19 mouse cellular contexts compared by ENCODE assay signal in genomic region chr4:116910489-116911181, GRCm38 (mm10). TPM values are rescaled to one million over a fixed set of nuclear protein-coding genes. Genes with fewer than 3 reads are reported as not detected.
DNase-seq lines count a peak whose midpoint lies in the region; ATAC-seq and TF ChIP-seq lines count a peak whose summit lies in the region.
"Had no signal": no experiment of that assay in that cellular context is flagged by ENCODE, and none has a peak within 500 bp of the region (broad histone marks: within the 10 kb centered on the region; RNA-seq: fewer than 3 reads in every experiment).

No protein-coding gene starts in this region.

- H3K4me3 ChIP-seq in C2C12 (ENCODE audit: insufficient read depth, poor library complexity, severe bottlenecking) (no peak overlapping the region), MEL (ENCODE audit: control insufficient read depth in 1 of 2, insufficient read depth in 1 of 2, low read depth in 2 of 2, low read length in 2 of 2) (no peak overlapping the region)
- no peak overlapping the region for H3K4me3 ChIP-seq in forebrain, embryonic 14.5 days (ENCODE audit: low read depth, low read length)
- H3K4me3 ChIP-seq in midbrain, embryonic 14.5 days (replicated peaks; ENCODE audit: low read depth, low read length), result no peak overlapping the region
- H3K4me3 ChIP-seq: gastrocnemius, adult 2 months; hindbrain, embryonic 15.5 days; limb, embryonic 13.5 days had no signal

- ATAC-seq in forebrain, embryonic 14.5 days, result peak; percentile 87
- ATAC-seq in midbrain, embryonic 14.5 days (ENCODE audit: low FRiP score, low TSS enrichment), result no peak

- no peak overlapping the region for H3K9ac ChIP-seq in MEL (ENCODE audit: control insufficient read depth, low read depth, low read length, poor library complexity, severe bottlenecking)
- no peak overlapping the region for H3K9ac ChIP-seq in forebrain, embryonic 14.5 days (ENCODE audit: low read length)
- no peak overlapping the region for H3K9ac ChIP-seq in midbrain, embryonic 14.5 days (replicated peaks; ENCODE audit: low read length)
- H3K9ac ChIP-seq: hindbrain, embryonic 15.5 days; limb, embryonic 13.5 days; liver, embryonic 14.5 days had no signal

- intact Hi-C loops in heart, postnatal 10 days (cut with DNase I), result no loop called here

- TF ChIP-seq EP300 in MEL (IDR thresholded peaks at IDR 0.05; ENCODE audit: low read depth in 1 of 2, low read length in 2 of 2), result no peak

- H3K9me3 ChIP-seq in MEL (replicated peaks; ENCODE audit: insufficient read depth, low read length), result no peaks in the 10 kb centered on the region
- H3K9me3 ChIP-seq in forebrain, embryonic 14.5 days (replicated peaks; ENCODE audit: control insufficient read depth, low read length), result no peaks in the 10 kb centered on the region
- no peaks in the 10 kb centered on the region for H3K9me3 ChIP-seq in midbrain, embryonic 14.5 days (ENCODE audit: control insufficient read depth, low read length)
- H3K9me3 ChIP-seq: G1E; hindbrain, embryonic 15.5 days; limb, embryonic 13.5 days had no signal

- H3K79me3 ChIP-seq in C2C12 (ENCODE audit: low read depth), result no peaks in the 10 kb centered on the region

- TF ChIP-seq RAD21 in MEL (IDR thresholded peaks at IDR 0.05; ENCODE audit: low read depth, low read length), result no peak

- no peaks in the 10 kb centered on the region for H3K36me3 ChIP-seq in C2C12 (ENCODE audit: control insufficient read depth, insufficient read depth)
- no peaks in the 10 kb centered on the region for H3K36me3 ChIP-seq in MEL (ENCODE audit: control insufficient read depth in 1 of 2, insufficient read depth in 2 of 2, low read length in 2 of 2)
- no peaks in the 10 kb centered on the region for H3K36me3 ChIP-seq in forebrain, embryonic 14.5 days (ENCODE audit: control insufficient read depth, insufficient read depth, low read length)
- H3K36me3 ChIP-seq in midbrain, embryonic 14.5 days (ENCODE audit: control insufficient read depth, insufficient read depth, low read length), result no peaks in the 10 kb centered on the region
- H3K36me3 ChIP-seq: G1E; hindbrain, embryonic 15.5 days; limb, embryonic 13.5 days had no signal

- TF ChIP-seq POLR2A in MEL (IDR thresholded peaks at IDR 0.05; ENCODE audit: control insufficient read depth in 1 of 2, insufficient read depth in 1 of 2, low read depth in 1 of 2, low read length in 2 of 2, poor library complexity in 1 of 2), result no peak

- H3K27me3 ChIP-seq in C2C12 (ENCODE audit: control insufficient read depth, insufficient read depth, insufficient read length), result peaks cover 7% of the 10 kb centered on the region
- peaks cover 14 to 31% of the 10 kb centered on the region in 2 experiments for H3K27me3 ChIP-seq in MEL (ENCODE audit: control insufficient read depth in 1 of 2, insufficient read depth in 2 of 2, low read length in 2 of 2)
- no peaks in the 10 kb centered on the region for H3K27me3 ChIP-seq in forebrain, embryonic 14.5 days (replicated peaks; ENCODE audit: control insufficient read depth, insufficient read depth, low read length)
- no peaks in the 10 kb centered on the region for H3K27me3 ChIP-seq in midbrain, embryonic 14.5 days (ENCODE audit: control insufficient read depth, insufficient read depth, low read length)
- H3K27me3 ChIP-seq: hindbrain, embryonic 15.5 days; limb, embryonic 13.5 days had no signal

- H3ac ChIP-seq in C2C12 (ENCODE audit: control insufficient read depth, insufficient read length, low read depth), result no peak overlapping the region

- H3K4me2 ChIP-seq in forebrain, embryonic 14.5 days (ENCODE audit: low read length), result no peak overlapping the region
- no peak overlapping the region for H3K4me2 ChIP-seq in midbrain, embryonic 14.5 days (ENCODE audit: low read length)
- H3K4me2 ChIP-seq: hindbrain, embryonic 15.5 days; limb, embryonic 13.5 days had no signal

- TF ChIP-seq CTCF in C2C12 (IDR thresholded peaks at IDR 0.05; ENCODE audit: control insufficient read depth, insufficient read depth, insufficient read length), result no peak
- no peak for TF ChIP-seq CTCF in MEL (IDR thresholded peaks at IDR 0.05 in 2 of 3, conservative IDR thresholded peaks at IDR 0.05 in 1 of 3; ENCODE audit: control insufficient read depth in 1 of 3, insufficient read depth in 1 of 3, low read depth in 2 of 3, low read length in 3 of 3, poor library complexity in 1 of 3, severe bottlenecking in 1 of 3)

- H3K79me2 ChIP-seq in C2C12 (ENCODE audit: control insufficient read depth, insufficient read depth), result no peaks in the 10 kb centered on the region
- no peaks in the 10 kb centered on the region for H3K79me2 ChIP-seq in MEL (ENCODE audit: control insufficient read depth, insufficient read depth, low read length, poor library complexity)

- no peak overlapping the region for H3K27ac ChIP-seq in MEL (ENCODE audit: control insufficient read depth, low read depth, low read length)
- H3K27ac ChIP-seq in forebrain, embryonic 14.5 days (ENCODE audit: low read depth, low read length), result peak overlapping the region; percentile 69; the same call in 1 of the 2 replicates
- H3K27ac ChIP-seq in midbrain, embryonic 14.5 days (replicated peaks; ENCODE audit: low read depth, low read length), result 0 out of 2 replicates have a peak overlapping the region, but pooled peaks have one; percentile 32
- H3K27ac ChIP-seq: gastrocnemius, adult 2 months; hindbrain, embryonic 15.5 days; limb, embryonic 13.5 days; liver, embryonic 14.5 days; stomach, postnatal 0 days had no signal

- DNase-seq in MEL (ENCODE audit: low read depth, low spot score), result no peak
- DNase-seq in forebrain, embryonic 14.5 days (ENCODE audit: low spot score), result peak; percentile 69
- DNase-seq in midbrain, embryonic 14.5 days, result peak; percentile 24
- no peak for DNase-seq in heart, postnatal 10 days
- DNase-seq in cerebellum, postnatal 4 days (ENCODE audit: low spot score in 2 of 2), result no peak
- DNase-seq in adrenal gland, adult 8-10 months, result no peak
- DNase-seq: cerebellum, adult 8-10 months; gastrocnemius, adult 2 months; kidney, adult 11 months; kidney, postnatal 14 days; right cerebral cortex, postnatal 14 days; thymus, postnatal 14 days had no signal

- no peaks in the 10 kb centered on the region for H3K4me1 ChIP-seq in MEL (ENCODE audit: control insufficient read depth in 1 of 2, insufficient read depth in 2 of 2, low read length in 2 of 2)
- peaks cover 12% of the 10 kb centered on the region for H3K4me1 ChIP-seq in forebrain, embryonic 14.5 days (ENCODE audit: control insufficient read depth, insufficient read depth, low read length)
- peaks cover 6% of the 10 kb centered on the region for H3K4me1 ChIP-seq in midbrain, embryonic 14.5 days (ENCODE audit: control insufficient read depth, insufficient read depth, low read length)
- H3K4me1 ChIP-seq: limb, embryonic 13.5 days had no signal

- WGBS in forebrain, embryonic 14.5 days, result 11% methylated on average over 4 of the region's 4 CpGs
- WGBS in midbrain, embryonic 14.5 days, result 31% methylated on average over 4 of the region's 4 CpGs

TF ChIP-seq in C2C12, 6 proteins besides CTCF, POLR2A, EP300 and RAD21:
- TF ChIP-seq USF1 (IDR thresholded peaks at IDR 0.05; ENCODE audit: low read depth) (peak; percentile 69), MYOG (IDR thresholded peaks at IDR 0.05; ENCODE audit: control insufficient read depth, extremely low read depth, insufficient read length) (no peak), MYOD1 (IDR thresholded peaks at IDR 0.05; ENCODE audit: control insufficient read depth, insufficient read length, low read depth) (no peak)

TF ChIP-seq in MEL, 35 proteins besides CTCF, POLR2A, EP300 and RAD21:
- peak; percentile 63 for TF ChIP-seq USF1 (IDR thresholded peaks at IDR 0.05; ENCODE audit: low read depth, low read length)
- no peak for TF ChIP-seq POLR2AphosphoS5 (IDR thresholded peaks at IDR 0.05; ENCODE audit: borderline replicate concordance, low read depth, low read length)
TF ChIP-seq in MEL: peak in this region for 1.

RNA-seq across cellular contexts. Expression of gene Zswim5, which starts 33.5 kb away (rescaled TPM):
- polyA plus RNA-seq in C2C12 (2012; fragmentation: generic; extraction: Trizol), result 0.01 TPM
- 0.03 TPM in 1 of 2 replicates, not detected in the other for total RNA-seq in MEL (2012; rRNA removed)
- polyA plus RNA-seq in MEL (2012; ENCODE audit: insufficient read depth in 1 of 2, insufficient read length in 2 of 2, low read depth in 1 of 2, low replicate concordance in 2 of 2, missing spikeins in 1 of 2), result under 1 TPM in 1 of 2 experiments, not detected in 1; 0.03 TPM
- 8.5 and 11.1 TPM in 2 replicates for polyA plus RNA-seq in forebrain, embryonic 14.5 days (2014; fragmentation: Nextera tagmentation; extraction: Ambion mirVana)
- polyA plus RNA-seq in midbrain, embryonic 14.5 days (2014; fragmentation: Nextera tagmentation; extraction: Ambion mirVana), result 7.7 and 9.2 TPM in 2 replicates
- total RNA-seq in heart, postnatal 10 days (2021), result 1 to 10 TPM; 1.5 to 1.6 TPM
- 1 to 10 TPM; 4.9 to 7.2 (median 5.6) TPM for total RNA-seq in adrenal gland, adult 8-10 months (2022)
- total RNA-seq: granulocyte monocyte progenitor cell, adult 5-6 weeks had no signal
- polyA plus RNA-seq: G1E had no signal

Comparison
In these comparisons a context has a peak if more than half of its experiments do, and no peak if none do; other contexts are left out.
1. DNase-seq: peak in forebrain, embryonic 14.5 days (single experiment) and midbrain, embryonic 14.5 days (single experiment); none in MEL (single experiment), heart, postnatal 10 days (0 of 2), cerebellum, postnatal 4 days (0 of 2) and adrenal gland, adult 8-10 months (single experiment).